10 mouse cellular contexts compared by ENCODE assay signal in genomic region chr4:33068894-33069293, GRCm38 (mm10). TPM values are rescaled to one million over a fixed set of nuclear protein-coding genes. Genes with fewer than 3 reads are reported as not detected.
DNase-seq lines count a peak whose midpoint lies in the region; ATAC-seq lines count a peak whose summit lies in the region.
"Had no signal": no experiment of that assay in that cellular context is flagged by ENCODE, and none has a peak within 500 bp of the region (broad histone marks: within the 10 kb centered on the region; RNA-seq: fewer than 3 reads in every experiment).

No protein-coding gene starts in this region.

- ATAC-seq in frontal cortex, adult (ENCODE audit: low TSS enrichment): peak; percentile 82

- no peak for DNase-seq in frontal cortex, postnatal 14 days (ENCODE audit: low spot score in 2 of 2)
- DNase-seq in right cerebral cortex, postnatal 10 days (ENCODE audit: low spot score in 2 of 2): peak; percentile 38 to 62
- DNase-seq in right cerebral cortex, postnatal 14 days: no peak
- peak; percentile 63 for DNase-seq in layer of hippocampus, adult 9-11 months
- DNase-seq in gastrocnemius, postnatal 10 days: no peak
- no peak for DNase-seq in kidney, adult 18-20 months
- no peak for DNase-seq in ovary, postnatal 36 days (ENCODE audit: low spot score)
- DNase-seq: heart, postnatal 10 days; kidney, adult 8-10 months had no signal

RNA-seq across cellular contexts. Expression of gene Gabrr2, which starts 6.1 kb away (rescaled TPM):
- 1 to 10 TPM; 2.2 to 8.1 TPM for total RNA-seq in gastrocnemius, postnatal 10 days (2021)

RNA-seq across cellular contexts. Expression of gene Ube2j1, which starts 37.7 kb away (rescaled TPM):
- 10 to 100 TPM; 60.1 to 66.0 TPM for total RNA-seq in gastrocnemius, postnatal 10 days (2021)

Comparison
In these comparisons a context has a peak if more than half of its experiments do, and no peak if none do; other contexts are left out.
1. DNase-seq: peak in right cerebral cortex, postnatal 10 days (2 of 2) and layer of hippocampus, adult 9-11 months (single experiment); none in frontal cortex, postnatal 14 days (0 of 2), right cerebral cortex, postnatal 14 days (single experiment), gastrocnemius, postnatal 10 days (single experiment), kidney, adult 18-20 months (single experiment) and ovary, postnatal 36 days (single experiment).